Mouse (Mus musculus) stomach, postnatal 0 days (tissue): ENCODE data around the gene Lrrc25. TPM values are rescaled to one million over a fixed set of nuclear protein-coding genes. Genes with fewer than 3 reads are reported as not detected.

Experiments used
- ATAC-seq: fragments of 200-750 bp; cut with Nextera tagmentation; 2 replicates; pipeline ENCODE4 v1.8.0; 2017; ENCODE audit not compliant: low FRiP score, low TSS enrichment
- DNase-seq: peaks from one replicate; pipeline ENCODE4 v3.0.0-alpha.2; 2016; ENCODE audit warnings: low spot score
- H3K27ac ChIP-seq: fragments of 300-500 bp; sonication (generic); replicated peaks from 2 replicates; pipeline ENCODE4 v1.5.1; 2014; ENCODE audit warnings: mild to moderate bottlenecking, control low read depth
- H3K27me3 ChIP-seq: fragments of 300-500 bp; sonication (generic); 2 replicates; pipeline ENCODE4 v1.6.1; 2014; ENCODE audit warnings: low read length; ENCODE audit not compliant: control insufficient read depth, insufficient read depth
- H3K36me3 ChIP-seq: fragments of 300-500 bp; sonication (generic); 2 replicates; pipeline ENCODE4 v1.6.1; 2014; ENCODE audit warnings: low read length, mixed read lengths; ENCODE audit not compliant: control insufficient read depth, insufficient read depth
- H3K4me1 ChIP-seq: fragments of 300-500 bp; sonication (generic); replicated peaks from 2 replicates; pipeline ENCODE4 v1.6.1; 2014; ENCODE audit warnings: antibody characterized with exemption; ENCODE audit not compliant: control insufficient read depth, insufficient read depth
- H3K4me2 ChIP-seq: fragments of 300-500 bp; sonication (generic); replicated peaks from 2 replicates; pipeline ENCODE4 v1.6.1; 2014; ENCODE audit warnings: low read depth, mild to moderate bottlenecking, control low read depth, moderate library complexity
- H3K4me3 ChIP-seq: fragments of 300-500 bp; sonication (generic); 2 replicates; pipeline ENCODE4 v1.5.1; 2014; ENCODE audit warnings: low read depth, low read length, control low read depth
- H3K9ac ChIP-seq: fragments of 300-500 bp; sonication (generic); 2 replicates; pipeline ENCODE4 v1.6.1; 2014; ENCODE audit warnings: mild to moderate bottlenecking, low read length, control low read depth, mixed read lengths
- H3K9me3 ChIP-seq: fragments of 300-500 bp; sonication (generic); 2 replicates; pipeline ENCODE4 v1.6.1; 2016; ENCODE audit warnings: low read length; ENCODE audit not compliant: control insufficient read depth
- CTCF ChIP-seq: IDR thresholded peaks from 2 replicates; pipeline ENCODE4 v1.5.1; 2016; ENCODE audit warnings: antibody characterized with exemption, low read depth, mild to moderate bottlenecking, moderate library complexity
- EP300 ChIP-seq: optimal IDR thresholded peaks from 2 replicates; pipeline ENCODE3; 2016; ENCODE audit warnings: antibody characterized with exemption
- WGBS: fragments of 180-500 bp; shearing (Covaris S2); extraction: QIAGEN DNeasy Blood & Tissue Kit; methylation state at CpG from one replicate; pipeline ENCODE4 v1.1.7; 2014; 5-methylcytosine and 5-hydroxymethylcytosine counted together
- polyA plus RNA-seq: library from polyadenylated mRNA; unstranded; fragments of >200 nt; fragmentation: Nextera tagmentation; extraction: Ambion mirVana; gene quantifications from 2 replicates; pipeline ENCODE4 v1.2.1, GENCODE M21; 2015

Gene Lrrc25
- polyA plus RNA-seq, 1 experiment from 2014 or later, result 2.3 TPM

- no peak overlapping the region for H3K9ac ChIP-seq
- no peak for TF ChIP-seq CTCF
- TF ChIP-seq EP300, result no peak
- no peaks in the 10 kb centered on the region for H3K27me3 ChIP-seq
- H3K27ac ChIP-seq, result no peak overlapping the region
- H3K9me3 ChIP-seq, result no peaks in the 10 kb centered on the region
- H3K4me3 ChIP-seq, result no peak overlapping the region
- WGBS, result 73% methylated on average over 6 of the region's 6 CpGs
- DNase-seq, result no peak
- peaks cover 4% of the 10 kb centered on the region; the same call in 1 of the 2 replicates for H3K36me3 ChIP-seq
- peaks cover 8% of the 10 kb centered on the region; the same call in 1 of the 2 replicates for H3K4me1 ChIP-seq
- H3K4me2 ChIP-seq, result no peak overlapping the region
- ATAC-seq, result no peak
Observed at GRCm38 (mm10) chr8:70646369-70646768, 30.4 kb downstream of the Lrrc25 start.

- no peak for DNase-seq
- Histone ChIP-seq H3K4me1 (peaks cover 8% of the 10 kb centered on the region; the same call in 1 of the 2 replicates), H3K27ac (no peak overlapping the region), H3K36me3 (peaks cover 4% of the 10 kb centered on the region; the same call in 1 of the 2 replicates), H3K27me3 (no peaks in the 10 kb centered on the region), H3K9ac (no peak overlapping the region), H3K4me3 (no peak overlapping the region), H3K4me2 (no peak overlapping the region), H3K9me3 (no peaks in the 10 kb centered on the region)
- no peak for ATAC-seq
- TF ChIP-seq EP300, result no peak
- TF ChIP-seq CTCF, result no peak
Observed at GRCm38 (mm10) chr8:70646775-70647174, 30.8 kb downstream of the Lrrc25 start.

GRCm38 (mm10) chr8:70647343-70648163 is 31.6 kb downstream of the Lrrc25 start:
- WGBS, result 60% methylated on average over 8 of the region's 8 CpGs
- ATAC-seq (no peak), DNase-seq (no peak)
- H3K27ac ChIP-seq, result no peak overlapping the region; the same call in 1 of the 2 replicates
- H3K27me3 ChIP-seq, result no peaks in the 10 kb centered on the region
- no peak overlapping the region for H3K4me3 ChIP-seq
- H3K36me3 ChIP-seq, result peaks cover 6% of the 10 kb centered on the region; the same call in 1 of the 2 replicates
- no peaks in the 10 kb centered on the region for H3K9me3 ChIP-seq
- peak overlapping the region; percentile 1; the same call in 1 of the 2 replicates for H3K9ac ChIP-seq
- H3K4me1 ChIP-seq, result peaks cover 8% of the 10 kb centered on the region; the same call in 1 of the 2 replicates
- TF ChIP-seq CTCF (no peak), EP300 (no peak)
- H3K4me2 ChIP-seq, result no peak overlapping the region

GRCm38 (mm10) chr8:70648164-70648442 is 32.1 kb downstream of the Lrrc25 start:
- H3K4me2 ChIP-seq, result no peak overlapping the region
- no peak for TF ChIP-seq EP300
- no peak for TF ChIP-seq CTCF
- no peak overlapping the region for H3K4me3 ChIP-seq
- DNase-seq (no peak), ATAC-seq (no peak)
- WGBS, result 33% methylated on average over 1 of the region's 1 CpGs
- H3K9me3 ChIP-seq, result no peaks in the 10 kb centered on the region
- peak overlapping the region; percentile 1; the same call in 1 of the 2 replicates for H3K9ac ChIP-seq
- peaks cover 8% of the 10 kb centered on the region; the same call in 1 of the 2 replicates for H3K4me1 ChIP-seq
- peaks cover 6% of the 10 kb centered on the region; the same call in 1 of the 2 replicates for H3K36me3 ChIP-seq
- no peak overlapping the region for H3K27ac ChIP-seq
- H3K27me3 ChIP-seq, result no peaks in the 10 kb centered on the region

- DNase-seq, result no peak
Observed at GRCm38 (mm10) chr8:70648921-70649320, 33.0 kb downstream of the Lrrc25 start.

GRCm38 (mm10) chr8:70649324-70649723 is 33.4 kb downstream of the Lrrc25 start:
- H3K36me3 ChIP-seq, result peaks cover 6% of the 10 kb centered on the region; the same call in 1 of the 2 replicates
- peak; percentile 82 for DNase-seq
- WGBS, result 37% methylated on average over 4 of the region's 4 CpGs

More at GRCm38 (mm10) chr8:70648921-70649320, 33.0 kb downstream of the Lrrc25 start:
- TF ChIP-seq EP300, result no peak
- TF ChIP-seq CTCF, result no peak
- H3K9ac ChIP-seq, result no peak overlapping the region
- H3K36me3 ChIP-seq, result peaks cover 6% of the 10 kb centered on the region; the same call in 1 of the 2 replicates
- peak overlapping the region; percentile 20; the same call in 1 of the 2 replicates for H3K27ac ChIP-seq
- no peaks in the 10 kb centered on the region for H3K9me3 ChIP-seq
- H3K27me3 ChIP-seq, result no peaks in the 10 kb centered on the region
- peaks cover 8% of the 10 kb centered on the region; the same call in 1 of the 2 replicates for H3K4me1 ChIP-seq
- no peak overlapping the region for H3K4me2 ChIP-seq
- no peak for ATAC-seq
- WGBS, result 44% methylated on average over 3 of the region's 3 CpGs
- no peak overlapping the region for H3K4me3 ChIP-seq

More at GRCm38 (mm10) chr8:70649324-70649723, 33.4 kb downstream of the Lrrc25 start:
- no peak overlapping the region for H3K4me3 ChIP-seq
- H3K4me1 ChIP-seq, result peaks cover 8% of the 10 kb centered on the region; the same call in 1 of the 2 replicates
- no peak for TF ChIP-seq CTCF
- TF ChIP-seq EP300, result no peak
- H3K9ac ChIP-seq, result no peak overlapping the region
- H3K27ac ChIP-seq, result peak overlapping the region; percentile 20; the same call in 1 of the 2 replicates
- peak; percentile 60 for ATAC-seq
- no peaks in the 10 kb centered on the region for H3K27me3 ChIP-seq
- H3K4me2 ChIP-seq, result no peak overlapping the region
- H3K9me3 ChIP-seq, result no peaks in the 10 kb centered on the region
